Mouse (Mus musculus): ENCODE measurements around the gene Phc1.

DNA sequence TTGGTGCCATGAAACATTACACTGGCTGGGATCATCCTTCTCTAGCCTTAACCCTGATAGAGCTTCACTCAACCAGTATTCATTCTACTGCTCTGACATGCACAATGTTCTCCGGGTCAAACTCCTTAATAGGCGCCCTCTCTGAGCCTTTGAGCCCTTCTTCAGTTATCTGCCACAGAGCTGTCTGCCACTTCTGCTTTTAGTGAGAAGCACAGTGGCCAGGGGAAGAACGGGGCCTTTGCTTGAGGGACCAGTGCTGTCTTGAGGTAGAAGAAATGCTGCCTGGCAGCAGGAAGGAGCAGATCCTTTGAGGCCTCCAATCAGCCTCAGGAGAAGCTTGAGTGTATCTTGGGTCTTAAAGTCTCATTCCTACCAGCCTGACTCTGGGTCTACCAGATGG lies 27.9 kb upstream of the Phc1 start:
- TF ChIP-seq POLR2A (IDR thresholded peaks at IDR 0.05; ENCODE audit: insufficient read depth, low read depth, low read length) (no peak), CTCF (IDR thresholded peaks at IDR 0.05; ENCODE audit: insufficient read depth, low read depth, low read length) (no peak)

Measured in olfactory bulb, adult 2 months (tissue).